Mouse (Mus musculus) embryonic fibroblast, embryonic 13.5 days (primary cell): ENCODE results near the gene Slc24a4.

Experiments
- CTCF ChIP-seq: IDR thresholded peaks from 2 replicates; pipeline ENCODE4 v1.5.1; 2011; ENCODE audit warnings: mild to moderate bottlenecking, control low read depth, low read length, moderate library complexity, borderline replicate concordance; ENCODE audit not compliant: insufficient read depth
- POLR2A ChIP-seq: IDR thresholded peaks from 2 replicates; pipeline ENCODE4 v1.6.1; 2011; ENCODE audit warnings: low read depth, mild to moderate bottlenecking, control low read depth, low read length, moderate library complexity

GRCm38 (mm10) chr12:102201516-102201915 lies 73.0 kb downstream of the Slc24a4 start:
- no peak for TF ChIP-seq CTCF
- no peak for TF ChIP-seq POLR2A
